Mouse (Mus musculus): Measurements from ENCODE around the gene Dgkq. TPM values are rescaled to one million over a fixed set of nuclear protein-coding genes. Genes with fewer than 3 reads are reported as not detected.

Dgkq gene
- 25.5 and 47.5 TPM in 2 replicates for total RNA-seq (2012; rRNA removed)

- Histone ChIP-seq H3K9me3 (ENCODE audit: control insufficient read depth, insufficient read depth, low read depth, low read length) (no peaks in the 10 kb centered on the region), H3K36me3 (ENCODE audit: control insufficient read depth, insufficient read depth, low read length, poor library complexity, severe bottlenecking) (no peaks in the 10 kb centered on the region; the same call in 1 of the 2 replicates), H3K9ac (ENCODE audit: insufficient read depth, low read depth, low read length, poor library complexity, severe bottlenecking) (peak within 1 kb of the TSS; percentile 70), H3K27ac (ENCODE audit: insufficient read depth, low read depth, low read length, poor library complexity, severe bottlenecking) (peak within 1 kb of the TSS; percentile 74), H3K4me1 (ENCODE audit: control insufficient read depth in 2 of 2, insufficient read depth in 2 of 2, low read length in 2 of 2, poor library complexity in 1 of 2) (peaks cover 2 to 6% of the 10 kb centered on the region in 2 experiments; a peak in 1 of 4 replicates), H3K4me3 (ENCODE audit: insufficient read depth in 1 of 2, low read depth in 1 of 2, low read length in 2 of 2, poor library complexity in 1 of 2, severe bottlenecking in 1 of 2) (peak within 1 kb of the TSS; percentile 68 to 74)
- TF ChIP-seq ZNF384 (IDR thresholded peaks at IDR 0.05; ENCODE audit: low read depth, low read length) = no peak
- TF ChIP-seq ZC3H11A (IDR thresholded peaks at IDR 0.05; ENCODE audit: borderline replicate concordance, low read depth, low read length) = peak; percentile 33; the same call in 1 of the 2 replicates
- in situ Hi-C loops (cut with MboI; ENCODE audit: low sequenced_read_pairs in 2 of 2, unreplicated experiment in 2 of 2) = no loop called here
- DNase-seq (ENCODE audit: low read depth, low spot score) = peak; percentile 74
Measured at GRCm38 (mm10) chr5:108668977-108669936, at the start of gene Dgkq. Dgkq (minus strand) TSS chr5:108669672.

GRCm38 (mm10) chr5:108718051-108718450 lies 48.6 kb upstream of the Dgkq start:
- Histone ChIP-seq H3K9ac (ENCODE audit: insufficient read depth, low read depth, low read length, poor library complexity, severe bottlenecking) (no peak overlapping the region), H3K9me3 (ENCODE audit: control insufficient read depth, insufficient read depth, low read depth, low read length) (no peaks in the 10 kb centered on the region), H3K4me1 (ENCODE audit: control insufficient read depth in 2 of 2, insufficient read depth in 2 of 2, low read length in 2 of 2, poor library complexity in 1 of 2) (no peaks in the 10 kb centered on the region), H3K4me3 (ENCODE audit: insufficient read depth in 1 of 2, low read depth in 1 of 2, low read length in 2 of 2, poor library complexity in 1 of 2, severe bottlenecking in 1 of 2) (no peak overlapping the region), H3K27ac (ENCODE audit: insufficient read depth, low read depth, low read length, poor library complexity, severe bottlenecking) (no peak overlapping the region), H3K36me3 (ENCODE audit: control insufficient read depth, insufficient read depth, low read length, poor library complexity, severe bottlenecking) (no peaks in the 10 kb centered on the region)
- TF ChIP-seq CHD2 (IDR thresholded peaks at IDR 0.05; ENCODE audit: low read depth, low read length) (no peak), HCFC1 (IDR thresholded peaks at IDR 0.05; ENCODE audit: borderline replicate concordance, insufficient read depth, low read length) (no peak), ZNF384 (IDR thresholded peaks at IDR 0.05; ENCODE audit: low read depth, low read length) (no peak), ZC3H11A (IDR thresholded peaks at IDR 0.05; ENCODE audit: borderline replicate concordance, low read depth, low read length) (no peak), MAFK (IDR thresholded peaks at IDR 0.05; ENCODE audit: insufficient read depth, low read depth, low read length) (no peak)
- DNase-seq (ENCODE audit: low read depth, low spot score) = no peak
- in situ Hi-C loops (cut with MboI; ENCODE audit: low sequenced_read_pairs in 2 of 2, unreplicated experiment in 2 of 2) = no loop called here

- DNase-seq (ENCODE audit: low read depth, low spot score) = no peak
- Histone ChIP-seq H3K36me3 (ENCODE audit: control insufficient read depth, insufficient read depth, low read length, poor library complexity, severe bottlenecking) (no peaks in the 10 kb centered on the region), H3K4me1 (ENCODE audit: control insufficient read depth in 2 of 2, insufficient read depth in 2 of 2, low read length in 2 of 2, poor library complexity in 1 of 2) (no peaks in the 10 kb centered on the region), H3K9me3 (ENCODE audit: control insufficient read depth, insufficient read depth, low read depth, low read length) (no peaks in the 10 kb centered on the region), H3K9ac (ENCODE audit: insufficient read depth, low read depth, low read length, poor library complexity, severe bottlenecking) (no peak overlapping the region), H3K27ac (ENCODE audit: insufficient read depth, low read depth, low read length, poor library complexity, severe bottlenecking) (no peak overlapping the region), H3K4me3 (ENCODE audit: insufficient read depth in 1 of 2, low read depth in 1 of 2, low read length in 2 of 2, poor library complexity in 1 of 2, severe bottlenecking in 1 of 2) (no peak overlapping the region)
- in situ Hi-C loops (cut with MboI; ENCODE audit: low sequenced_read_pairs in 2 of 2, unreplicated experiment in 2 of 2) = no loop called here
- TF ChIP-seq CHD2 (IDR thresholded peaks at IDR 0.05; ENCODE audit: low read depth, low read length) (no peak), ZC3H11A (IDR thresholded peaks at IDR 0.05; ENCODE audit: borderline replicate concordance, low read depth, low read length) (no peak), HCFC1 (IDR thresholded peaks at IDR 0.05; ENCODE audit: borderline replicate concordance, insufficient read depth, low read length) (no peak), MAFK (IDR thresholded peaks at IDR 0.05; ENCODE audit: insufficient read depth, low read depth, low read length) (no peak), ZNF384 (IDR thresholded peaks at IDR 0.05; ENCODE audit: low read depth, low read length) (no peak)
Measured at GRCm38 (mm10) chr5:108715974-108716373, 46.5 kb upstream of the Dgkq start.

GRCm38 (mm10) chr5:108714149-108714548 lies 44.7 kb upstream of the Dgkq start:
- Histone ChIP-seq H3K36me3 (ENCODE audit: control insufficient read depth, insufficient read depth, low read length, poor library complexity, severe bottlenecking) (no peaks in the 10 kb centered on the region), H3K4me1 (ENCODE audit: control insufficient read depth in 2 of 2, insufficient read depth in 2 of 2, low read length in 2 of 2, poor library complexity in 1 of 2) (peaks cover 0 to 2% of the 10 kb centered on the region in 2 experiments; a peak in 1 of 4 replicates), H3K9me3 (ENCODE audit: control insufficient read depth, insufficient read depth, low read depth, low read length) (no peaks in the 10 kb centered on the region), H3K9ac (ENCODE audit: insufficient read depth, low read depth, low read length, poor library complexity, severe bottlenecking) (no peak overlapping the region), H3K27ac (ENCODE audit: insufficient read depth, low read depth, low read length, poor library complexity, severe bottlenecking) (no peak overlapping the region), H3K4me3 (ENCODE audit: insufficient read depth in 1 of 2, low read depth in 1 of 2, low read length in 2 of 2, poor library complexity in 1 of 2, severe bottlenecking in 1 of 2) (no peak overlapping the region)
- no peak for TF ChIP-seq CHD2 (IDR thresholded peaks at IDR 0.05; ENCODE audit: low read depth, low read length)
- TF ChIP-seq HCFC1 (IDR thresholded peaks at IDR 0.05; ENCODE audit: borderline replicate concordance, insufficient read depth, low read length) = no peak
- no peak for TF ChIP-seq ZC3H11A (IDR thresholded peaks at IDR 0.05; ENCODE audit: borderline replicate concordance, low read depth, low read length)
- TF ChIP-seq MAFK (IDR thresholded peaks at IDR 0.05; ENCODE audit: insufficient read depth, low read depth, low read length) = no peak
- TF ChIP-seq ZNF384 (IDR thresholded peaks at IDR 0.05; ENCODE audit: low read depth, low read length) = no peak
- no peak for DNase-seq (ENCODE audit: low read depth, low spot score)
- in situ Hi-C loops (cut with MboI; ENCODE audit: low sequenced_read_pairs in 2 of 2, unreplicated experiment in 2 of 2) = no loop called here
